Mouse (Mus musculus) ES-E14 (cell line): Measurements from ENCODE around the gene Agap1.

Experiments
- HCFC1 ChIP-seq: IDR thresholded peaks from 2 replicates; pipeline ENCODE4 v1.6.1; 2012; ENCODE audit warnings: low read length, inconsistent platforms, borderline replicate concordance; ENCODE audit not compliant: insufficient read depth
- MAFK ChIP-seq: IDR thresholded peaks from 2 replicates; pipeline ENCODE4 v1.6.1; 2014; ENCODE audit warnings: mild to moderate bottlenecking, low read depth, low read length, inconsistent platforms; ENCODE audit not compliant: insufficient read depth
- ZC3H11A ChIP-seq: IDR thresholded peaks from 2 replicates; pipeline ENCODE4 v1.6.1; 2012; ENCODE audit warnings: low read depth, mild to moderate bottlenecking, inconsistent platforms, low read length, borderline replicate concordance
- ZNF384 ChIP-seq: IDR thresholded peaks from 2 replicates; pipeline ENCODE4 v1.6.1; 2012; ENCODE audit warnings: low read depth, low read length, inconsistent platforms

DNA sequence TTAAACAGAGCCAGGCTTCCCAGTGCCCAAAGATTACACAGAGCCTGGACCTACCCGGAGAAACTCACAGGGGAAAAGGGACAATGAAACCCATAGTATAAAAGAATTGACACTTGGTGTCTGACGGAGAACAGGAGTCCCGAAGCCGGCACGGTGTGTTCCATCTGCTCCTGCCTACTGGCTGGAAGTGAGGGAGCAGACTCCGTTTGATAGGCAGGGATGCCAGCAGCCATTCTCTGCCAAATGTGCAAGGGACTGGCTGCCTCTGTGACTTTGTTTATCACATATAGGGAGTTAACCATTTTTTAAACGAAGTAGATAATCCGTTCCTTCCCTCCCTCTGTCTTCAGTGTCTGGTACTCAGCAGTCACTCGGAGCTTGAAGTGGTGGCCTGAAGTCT, 214.0 kb downstream of the Agap1 start:
- TF ChIP-seq MAFK = no peak
- TF ChIP-seq ZNF384 = no peak
- no peak for TF ChIP-seq ZC3H11A
- no peak for TF ChIP-seq HCFC1
